Mouse (Mus musculus) kidney, adult 9 months (tissue): ENCODE measurements around the gene Gas2l1.

ENCODE experiments used
- DNase-seq: peaks from one replicate; pipeline ENCODE4 v3.0.0; 2022

Gene Gas2l1

DNA sequence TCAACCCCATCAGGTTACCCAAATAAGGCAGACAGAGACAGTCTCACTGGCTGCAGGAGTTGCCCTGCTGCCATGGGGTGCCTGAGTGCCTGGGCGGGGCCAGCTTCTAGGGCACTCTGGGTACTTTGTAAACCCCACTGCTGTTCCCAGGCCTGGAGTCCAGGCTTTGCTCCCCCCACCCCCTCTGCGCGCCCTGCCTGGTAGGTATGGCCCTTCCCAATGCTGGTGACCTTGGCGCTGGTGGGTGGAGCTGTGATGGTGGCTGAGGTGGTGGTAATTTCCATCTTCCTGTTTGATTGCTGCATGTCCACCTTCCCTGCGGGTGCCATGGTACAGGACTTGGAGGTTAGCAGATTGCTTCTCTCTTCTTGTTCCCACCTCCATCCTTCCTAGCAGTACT is 24.5 kb downstream of the Gas2l1 start:
- no peak for DNase-seq

- peak; percentile 38 for DNase-seq
Observed at GRCm38 (mm10) chr11:5037146-5037854, 27.8 kb downstream of the Gas2l1 start.

DNA sequence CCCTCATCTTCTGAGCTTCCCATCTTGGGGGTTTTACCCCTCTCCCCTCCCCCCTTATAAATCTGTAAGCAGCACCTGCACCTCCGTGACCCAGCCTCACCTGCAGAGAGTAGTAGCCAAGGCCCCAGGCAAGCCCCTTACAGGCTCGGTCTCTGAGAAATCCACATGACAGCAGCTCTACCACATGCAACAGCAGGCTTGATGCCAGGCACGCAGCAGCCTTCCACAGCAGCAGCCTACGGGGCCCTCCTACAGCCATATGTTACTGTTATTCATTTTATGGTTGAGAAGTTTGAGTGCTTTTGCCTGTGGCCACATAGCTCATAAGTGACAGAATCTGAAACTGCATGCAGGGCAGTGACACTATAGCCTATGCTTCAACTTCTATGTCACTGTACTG is 29.7 kb downstream of the Gas2l1 start:
- DNase-seq = no peak

- peak; percentile 52 for DNase-seq
Observed at GRCm38 (mm10) chr11:5033136-5033535, 32.0 kb downstream of the Gas2l1 start.

- no peak for DNase-seq
Observed at GRCm38 (mm10) chr11:5032706-5033105, 32.4 kb downstream of the Gas2l1 start.

DNA sequence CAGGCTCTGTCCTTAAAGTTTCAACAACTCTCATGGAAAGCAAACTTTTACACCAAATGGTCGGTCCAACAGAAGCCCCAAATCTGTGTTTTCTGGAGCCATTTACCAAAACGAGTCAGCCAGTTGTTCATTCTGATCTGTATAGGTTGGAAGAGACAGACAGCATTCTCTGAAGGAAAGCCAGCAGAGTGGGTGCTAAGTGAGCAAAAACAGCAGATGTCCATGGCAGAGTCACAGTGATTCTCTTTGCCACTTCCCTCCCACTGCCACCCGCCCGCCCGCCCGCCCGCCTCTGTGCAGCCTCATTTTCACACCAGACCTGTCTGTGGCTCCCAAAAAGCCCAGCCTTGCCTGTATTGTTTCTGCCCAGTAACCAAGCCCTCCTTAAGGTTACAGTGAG is 36.9 kb downstream of the Gas2l1 start:
- no peak for DNase-seq

DNA sequence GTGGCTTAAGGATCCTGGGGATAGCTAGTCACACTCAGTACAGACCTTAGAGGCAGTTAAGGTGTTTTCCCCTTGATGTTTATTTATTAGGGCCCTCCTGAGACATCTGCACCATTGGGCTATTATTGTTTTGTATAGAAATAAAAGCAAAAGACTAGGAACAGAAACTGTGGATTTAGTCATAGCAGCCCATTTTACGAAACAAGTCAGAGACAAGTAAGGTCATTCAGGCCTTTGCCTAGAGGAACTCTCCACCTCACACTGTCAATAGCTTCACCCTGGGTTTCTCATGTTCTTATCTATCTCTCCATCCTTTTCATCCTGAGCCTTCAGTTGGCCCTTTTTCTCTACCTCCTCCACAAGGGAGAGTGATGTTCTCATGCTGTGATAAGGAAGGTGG is 40.0 kb downstream of the Gas2l1 start:
- no peak for DNase-seq

DNA sequence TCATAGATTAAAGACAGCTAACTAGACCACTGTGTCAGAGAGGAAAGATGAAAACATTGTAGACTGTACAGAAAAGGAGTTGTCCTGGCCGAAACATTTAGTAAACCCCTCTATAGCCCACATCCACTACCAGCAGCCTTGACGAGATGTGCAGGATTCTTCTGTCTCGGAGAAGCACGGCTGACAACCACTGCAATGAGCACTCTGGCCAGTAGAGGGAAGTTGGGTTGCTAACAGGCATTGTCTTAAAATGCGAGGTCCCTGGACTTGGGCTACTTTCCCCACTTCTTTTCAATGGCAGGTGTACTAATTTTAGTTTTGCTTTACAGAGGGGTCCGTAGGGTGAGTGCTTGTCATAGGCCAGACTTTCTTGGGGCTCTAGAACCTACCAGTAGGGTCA is 47.6 kb downstream of the Gas2l1 start:
- no peak for DNase-seq

DNA sequence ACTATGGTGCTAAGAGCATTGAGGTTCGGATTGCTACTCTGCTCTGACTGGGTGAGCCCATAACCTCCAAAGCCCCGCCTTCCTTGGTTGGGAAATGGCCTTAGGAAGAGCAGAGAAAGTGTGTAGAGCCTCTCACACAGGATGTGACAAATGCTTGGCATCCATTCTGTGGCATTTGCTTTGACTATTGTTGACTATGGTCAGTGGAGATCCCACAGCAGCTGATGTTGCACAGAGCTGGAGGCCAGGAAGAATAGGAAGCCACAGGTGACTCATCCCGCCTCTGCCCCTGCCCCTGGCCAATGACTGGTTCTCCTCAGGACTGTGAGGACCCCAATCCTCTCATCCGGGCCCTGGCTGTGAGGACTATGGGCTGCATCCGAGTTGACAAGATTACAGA is 48.8 kb downstream of the Gas2l1 start:
- DNase-seq = no peak

DNA sequence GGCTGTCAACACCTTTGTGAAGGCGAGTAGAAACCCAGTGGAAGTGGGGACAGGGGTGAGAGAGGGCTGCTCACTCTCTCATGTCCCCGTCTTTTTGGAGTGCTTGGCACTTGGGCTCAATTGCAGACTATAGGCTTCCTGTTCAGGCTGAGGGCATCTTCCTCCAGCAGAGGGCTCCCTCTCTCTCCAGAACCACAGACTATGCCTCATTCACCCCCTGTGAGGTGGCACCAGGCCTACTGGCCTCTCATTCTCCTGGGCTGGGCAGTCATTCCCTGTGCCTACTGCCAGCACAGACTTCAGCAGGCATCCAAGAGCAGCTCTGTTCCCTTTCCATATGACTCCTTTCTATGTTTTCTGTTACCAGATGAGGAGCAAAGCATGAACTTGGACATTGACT is 49.4 kb downstream of the Gas2l1 start:
- peak; percentile 63 for DNase-seq

DNA sequence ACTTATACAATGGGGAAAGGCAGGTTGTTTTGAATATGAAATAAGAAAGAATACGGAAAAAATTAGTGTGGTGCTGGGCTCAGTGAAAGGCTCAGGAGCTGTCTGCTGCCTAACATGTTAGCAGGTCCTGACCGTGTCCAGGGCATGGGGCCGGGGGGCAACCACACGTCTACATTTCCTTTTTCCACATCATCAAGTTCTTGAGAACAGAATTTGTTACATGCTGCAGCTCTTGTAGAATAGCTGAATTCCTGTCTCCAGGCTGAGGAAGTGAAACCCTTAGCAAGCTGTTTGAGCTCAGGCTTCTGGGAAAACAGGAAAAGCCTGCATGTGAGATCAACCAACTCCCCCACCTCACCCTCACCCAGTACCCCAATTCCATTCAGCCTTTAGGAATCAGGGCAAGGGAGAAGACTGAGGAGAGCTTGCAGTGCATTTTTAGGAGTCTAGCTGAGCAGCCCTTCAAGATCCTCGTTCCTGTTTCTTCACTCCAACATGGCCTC is 52.9 kb downstream of the Gas2l1 start:
- no peak for DNase-seq

- no peak for DNase-seq
Observed at GRCm38 (mm10) chr11:5011480-5011879, 53.6 kb downstream of the Gas2l1 start.

DNA sequence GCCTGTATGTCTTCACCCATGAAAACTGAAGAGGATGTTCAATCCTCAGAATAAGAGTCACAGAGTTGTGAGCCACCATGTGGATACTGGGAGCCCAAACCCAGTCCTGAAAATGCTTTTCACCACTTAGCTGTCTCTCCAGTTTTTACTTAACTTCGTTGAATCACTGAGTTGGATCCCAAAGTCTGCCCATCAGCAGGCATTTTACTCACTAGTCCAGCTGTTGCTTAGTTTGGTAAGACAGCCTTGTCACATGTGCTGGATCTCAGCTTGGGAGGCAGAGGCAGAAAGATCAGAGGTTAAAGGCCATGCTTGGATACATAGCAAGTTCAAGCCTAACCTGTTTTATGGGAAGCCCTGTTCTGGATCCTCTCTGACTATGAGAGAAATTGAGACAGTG is 54.9 kb downstream of the Gas2l1 start:
- no peak for DNase-seq

DNA sequence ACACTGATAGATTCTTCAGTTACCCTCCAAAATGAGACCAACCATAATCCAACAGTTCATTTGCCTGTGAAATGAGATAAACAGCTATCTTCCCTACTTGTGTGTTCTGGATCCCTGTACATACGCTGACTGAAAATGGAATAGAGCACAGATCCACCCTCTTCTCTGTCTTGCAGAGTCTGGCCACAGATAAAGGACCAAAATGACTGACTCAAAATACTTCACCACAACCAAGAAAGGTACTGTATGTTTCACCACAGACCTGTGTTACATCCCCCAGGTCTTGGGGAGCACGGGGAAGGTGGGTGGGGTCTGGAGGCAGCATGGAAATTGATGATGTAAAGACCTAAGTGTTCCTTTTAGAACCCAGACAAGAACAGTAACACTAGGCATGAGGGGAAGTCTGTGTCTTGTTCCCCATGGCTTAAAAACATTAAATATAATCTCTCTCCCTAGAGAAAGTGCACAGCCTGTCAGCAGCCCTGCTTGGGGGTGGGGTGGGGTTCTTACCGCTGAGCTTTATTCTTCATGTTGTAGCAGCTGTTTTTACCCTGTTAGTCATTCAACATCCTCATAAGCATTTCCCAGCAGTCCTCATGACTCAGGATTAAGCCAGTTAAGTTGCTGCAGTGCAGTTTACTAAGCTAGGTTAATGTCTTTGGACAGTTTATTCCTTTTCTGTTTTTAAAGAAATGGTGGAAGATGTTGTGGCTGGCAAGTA is 55.6 kb downstream of the Gas2l1 start:
- DNase-seq = no peak

GRCm38 (mm10) chr11:5008867-5009266 is 56.3 kb downstream of the Gas2l1 start:
- DNase-seq = no peak

DNA sequence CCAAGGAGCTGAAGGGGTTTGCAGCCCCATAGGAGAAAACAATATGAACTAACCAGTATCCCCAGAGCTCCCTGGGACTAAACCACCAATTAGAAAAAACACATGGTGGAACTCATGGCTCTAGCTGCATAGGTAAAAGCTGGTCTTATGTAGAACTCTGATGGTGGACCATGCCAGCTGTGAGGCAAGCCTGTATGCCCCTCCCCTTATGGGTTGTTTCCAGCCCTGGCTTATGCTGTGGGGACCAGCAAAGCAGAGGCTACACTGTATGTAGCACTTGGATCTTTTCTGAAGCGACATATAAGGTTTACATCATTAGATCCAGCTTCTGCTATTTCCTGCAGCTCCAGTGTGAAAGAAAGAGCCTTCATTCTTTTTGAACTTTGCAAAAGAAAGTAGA is 57.9 kb downstream of the Gas2l1 start:
- no peak for DNase-seq

- DNase-seq = no peak
Observed at GRCm38 (mm10) chr11:5005528-5005927, 59.6 kb downstream of the Gas2l1 start.
